Mouse (Mus musculus) gastrocnemius, adult 2 months (tissue): Measurements from ENCODE around the gene Epb41. TPM values are rescaled to one million over a fixed set of nuclear protein-coding genes. Genes with fewer than 3 reads are reported as not detected.
A peak's percentile ranks its signal among the peaks of the same experiment; 100 is the strongest.

ENCODE experiments used
- DNase-seq: peaks from one replicate; pipeline ENCODE4 v3.0.0; 2022
- H3K27ac ChIP-seq: fragments of 200-600 bp; 2 replicates; pipeline ENCODE4 v1.8.1; 2022; ENCODE audit warnings: mild to moderate bottlenecking
- H3K4me3 ChIP-seq: fragments of 200-600 bp; 2 replicates; pipeline ENCODE4 v1.8.1; 2022; ENCODE audit warnings: mild to moderate bottlenecking, moderate library complexity
- CTCF ChIP-seq: fragments of 200-600 bp; IDR thresholded peaks from 2 replicates; pipeline ENCODE4 v1.8.1; 2022; ENCODE audit warnings: antibody characterized with exemption, mild to moderate bottlenecking, moderate library complexity
- intact Hi-C: fragments of 180-260 bp; cut with DNase I; formaldehyde crosslinking; loops from one replicate; pipeline ENCODE4 v1.15.1; 2025
- microRNA-seq: library from miRNA; unstranded; fragments of <30 nt; microRNA quantifications from one replicate; pipeline ENCODE4 v1.2.0, GENCODE M21; 2021
- total RNA-seq, 2 experiments: library from RNA; stranded (reverse); gene quantifications; 2 replicates each; pipeline ENCODE4 v1.2.3; 2021

The Epb41 gene
- total RNA-seq, 2 experiments from 2014 or later, result 102 to 113 TPM

- no peak for TF ChIP-seq CTCF
- intact Hi-C loops, result no loop called here
Observed at GRCm38 (mm10) chr4:131875242-131875641, 199.9 kb downstream of the Epb41 start.

GRCm38 (mm10) chr4:131874567-131874966 lies 200.6 kb downstream of the Epb41 start:
- peak overlapping the region; percentile 77 for H3K4me3 ChIP-seq
- peak overlapping the region; percentile 100 for H3K27ac ChIP-seq
- no peak for DNase-seq
- intact Hi-C loops, result no loop called here
- TF ChIP-seq CTCF, result no peak

More at GRCm38 (mm10) chr4:131875242-131875641, 199.9 kb downstream of the Epb41 start:
- peak overlapping the region; percentile 77 for H3K4me3 ChIP-seq
- DNase-seq, result no peak
- H3K27ac ChIP-seq, result peak overlapping the region; percentile 100

- intact Hi-C loops, result no loop called here
- Histone ChIP-seq H3K4me3 (peak overlapping the region; percentile 77), H3K27ac (peak overlapping the region; percentile 100)
- TF ChIP-seq CTCF, result no peak
- DNase-seq, result no peak
Observed at GRCm38 (mm10) chr4:131874169-131874536, 201.0 kb downstream of the Epb41 start.

Small RNA genes lying within 50 kb of the gene (microRNA-seq; reads per million reads assigned to microRNA genes)
- gene Gm27445, result not detected

Other genes starting within 250 kb of the Epb41 start
- 1 to 10 TPM; 1.7 to 2.6 TPM for gene Ptpru, start 237.0 kb downstream of the Epb41 start, total RNA-seq
- 10 to 100 TPM; 16.3 to 25.4 TPM for gene Mecr, start 231.9 kb downstream of the Epb41 start, total RNA-seq
- 10 to 100 TPM; 32.0 to 33.8 TPM for gene Srsf4, start 201.7 kb downstream of the Epb41 start, total RNA-seq
- gene Tmem200b, start 153.6 kb downstream of the Epb41 start, total RNA-seq, result 1 to 10 TPM; 1.2 to 4.0 TPM
- under 1 TPM in 1 of 2 experiments, not detected in 1; 0.08 TPM for gene Gm10300, start 624 bp downstream of the Epb41 start, total RNA-seq
- gene Oprd1, start 69.2 kb upstream of the Epb41 start, total RNA-seq, result not detected
- gene Ythdf2, start 137.0 kb upstream of the Epb41 start, total RNA-seq, result 10 to 100 TPM; 27.3 to 27.6 TPM
- gene Gmeb1, start 186.3 kb upstream of the Epb41 start, total RNA-seq, result 10 to 100 TPM in 1 of 2 experiments, 1 to 10 TPM in 1; 8.7 to 10.6 TPM
- gene Taf12, start 199.1 kb upstream of the Epb41 start, total RNA-seq, result 10 to 100 TPM; 34.7 to 38.4 TPM
- gene Rab42, start 228.1 kb upstream of the Epb41 start, total RNA-seq, result under 1 TPM in 1 of 2 experiments, not detected in 1; 0.33 TPM